Mouse (Mus musculus) heart, adult 2 months (tissue): Measurements from ENCODE around the gene R3hdml.

ENCODE experiments used
- CTCF ChIP-seq: fragments of 200-600 bp; IDR thresholded peaks from 2 replicates; pipeline ENCODE4 v1.8.1; 2022; ENCODE audit warnings: antibody characterized with exemption, mild to moderate bottlenecking, moderate library complexity
- POLR2A ChIP-seq: fragments of 200-500 bp; IDR thresholded peaks from 2 replicates; pipeline ENCODE4 v1.6.1; 2011; ENCODE audit warnings: mild to moderate bottlenecking, low read depth, low read length, control low read depth; ENCODE audit not compliant: insufficient read depth

- TF ChIP-seq POLR2A (no peak), CTCF (no peak)
Observed at GRCm38 (mm10) chr2:163460622-163461021, 31.5 kb upstream of the R3hdml start.
